Mouse (Mus musculus): ENCODE measurements around the gene Rnf151.

Rnf151 gene

GRCm38 (mm10) chr17:24706982-24707800 is 10.7 kb downstream of the Rnf151 start, which contains the start of gene Tbl3:
Tbl3 (minus strand) TSS chr17:24707660.
- peak; percentile 94 for DNase-seq (ENCODE audit: low read depth, low spot score)

GRCm38 (mm10) chr17:24705821-24706220 is 12.0 kb downstream of the Rnf151 start:
- no peak for DNase-seq (ENCODE audit: low read depth, low spot score)

GRCm38 (mm10) chr17:24701251-24701650 is 16.6 kb downstream of the Rnf151 start:
- DNase-seq (ENCODE audit: low read depth, low spot score): no peak

- no peak for DNase-seq (ENCODE audit: low read depth, low spot score)
Measured at GRCm38 (mm10) chr17:24699473-24699872, 18.4 kb downstream of the Rnf151 start.

- no peak for DNase-seq (ENCODE audit: low read depth, low spot score)
Measured at GRCm38 (mm10) chr17:24698715-24699114, 19.1 kb downstream of the Rnf151 start.

GRCm38 (mm10) chr17:24697985-24698384 is 19.9 kb downstream of the Rnf151 start:
- DNase-seq (ENCODE audit: low read depth, low spot score): peak; percentile 52

GRCm38 (mm10) chr17:24696011-24696697 is 21.7 kb downstream of the Rnf151 start, which contains the start of the genes Gfer and Noxo1:
Gfer (minus strand) TSS chr17:24696156.
Noxo1 (plus strand) TSS chr17:24696234.
- DNase-seq (ENCODE audit: low read depth, low spot score): peak; percentile 79

GRCm38 (mm10) chr17:24695326-24696010 is 22.4 kb downstream of the Rnf151 start:
- no peak for DNase-seq (ENCODE audit: low read depth, low spot score)

- DNase-seq (ENCODE audit: low read depth, low spot score): no peak
Measured at GRCm38 (mm10) chr17:24692385-24692784, 25.5 kb downstream of the Rnf151 start.

GRCm38 (mm10) chr17:24689251-24690081 is 28.4 kb downstream of the Rnf151 start, which contains the start of gene Syngr3:
Syngr3 (minus strand) TSS chr17:24689955.
- DNase-seq (ENCODE audit: low read depth, low spot score): no peak

GRCm38 (mm10) chr17:24687599-24687998 is 30.3 kb downstream of the Rnf151 start:
- no peak for DNase-seq (ENCODE audit: low read depth, low spot score)

GRCm38 (mm10) chr17:24687146-24687595 is 30.7 kb downstream of the Rnf151 start:
- no peak for DNase-seq (ENCODE audit: low read depth, low spot score)

GRCm38 (mm10) chr17:24686514-24686913 is 31.3 kb downstream of the Rnf151 start:
- no peak for DNase-seq (ENCODE audit: low read depth, low spot score)

- no peak for DNase-seq (ENCODE audit: low read depth, low spot score)
Measured at GRCm38 (mm10) chr17:24677500-24678080, 40.3 kb downstream of the Rnf151 start.

GRCm38 (mm10) chr17:24676877-24677276 is 41.0 kb downstream of the Rnf151 start:
- DNase-seq (ENCODE audit: low read depth, low spot score): no peak

GRCm38 (mm10) chr17:24676187-24676586 is 41.7 kb downstream of the Rnf151 start:
- DNase-seq (ENCODE audit: low read depth, low spot score): peak; percentile 91

- DNase-seq (ENCODE audit: low read depth, low spot score): no peak
Measured at GRCm38 (mm10) chr17:24674277-24674676, 43.6 kb downstream of the Rnf151 start.

GRCm38 (mm10) chr17:24672141-24672540 is 45.7 kb downstream of the Rnf151 start:
- DNase-seq (ENCODE audit: low read depth, low spot score): peak; percentile 88

- no peak for DNase-seq (ENCODE audit: low read depth, low spot score)
Measured at GRCm38 (mm10) chr17:24671346-24671745, 46.5 kb downstream of the Rnf151 start.

- DNase-seq (ENCODE audit: low read depth, low spot score): peak; percentile 42
Measured at GRCm38 (mm10) chr17:24670246-24670844, 47.5 kb downstream of the Rnf151 start.

Measured in 3T3-L1 (cell line).